Mouse (Mus musculus): ENCODE results near the gene Casq1.

Casq1 gene

GRCm38 (mm10) chr1:172206141-172206917 is 13.3 kb downstream of the Casq1 start, which contains the start of gene Pea15a:
Gene Pea15a, minus strand, starts transcription at chr1:172206804.
- in situ Hi-C loops (cut with MseI, MboI) = loop anchor here in 1 of 2 experiments (10.0 kb wide), 1 partner anchor 98 kb away; no protein-coding TSS in a partner anchor

- in situ Hi-C loops (cut with MseI, MboI) = loop anchor here in 1 of 2 experiments (10.0 kb wide), 1 partner anchor 99 kb away; no protein-coding TSS in a partner anchor
These were observed 14.0 kb downstream of the Casq1 start for GRCm38 (mm10) chr1:172205741-172206087.

- in situ Hi-C loops (cut with MseI, MboI) = loop anchor here in 1 of 2 experiments (10.0 kb wide), 1 partner anchor 100 kb away; no protein-coding TSS in a partner anchor
These were observed 14.6 kb downstream of the Casq1 start for GRCm38 (mm10) chr1:172204814-172205740.

- in situ Hi-C loops (cut with MseI, MboI) = loop anchor here in 1 of 2 experiments (10.0 kb wide), 1 partner anchor 101 kb away; no protein-coding TSS in a partner anchor
These were observed 15.4 kb downstream of the Casq1 start for GRCm38 (mm10) chr1:172204033-172204813.

- in situ Hi-C loops (cut with MseI, MboI) = loop anchor here in 1 of 2 experiments (10.0 kb wide), 1 partner anchor 101 kb away; no protein-coding TSS in a partner anchor
These were observed 16.1 kb downstream of the Casq1 start for GRCm38 (mm10) chr1:172203566-172203965.

GRCm38 (mm10) chr1:172202894-172203522 is 16.7 kb downstream of the Casq1 start:
- in situ Hi-C loops (cut with MseI, MboI) = loop anchor here in 1 of 2 experiments (10.0 kb wide), 1 partner anchor 102 kb away; no protein-coding TSS in a partner anchor

GRCm38 (mm10) chr1:172201967-172202880 is 17.4 kb downstream of the Casq1 start:
- in situ Hi-C loops (cut with MseI, MboI) = loop anchor here in 1 of 2 experiments (10.0 kb wide), 1 partner anchor 103 kb away; no protein-coding TSS in a partner anchor

- in situ Hi-C loops (cut with MseI, MboI) = loop anchor here in 1 of 2 experiments (10.0 kb wide), 1 partner anchor 104 kb away; no protein-coding TSS in a partner anchor
These were observed 18.7 kb downstream of the Casq1 start for GRCm38 (mm10) chr1:172200871-172201447.

- in situ Hi-C loops (cut with MseI, MboI) = loop anchor here in 1 of 2 experiments (10.0 kb wide), 1 partner anchor 105 kb away; no protein-coding TSS in a partner anchor
These were observed 19.5 kb downstream of the Casq1 start for GRCm38 (mm10) chr1:172200161-172200560.

GRCm38 (mm10) chr1:172198996-172199395 is 20.7 kb downstream of the Casq1 start:
- in situ Hi-C loops (cut with MseI, MboI) = no loop called here

- in situ Hi-C loops (cut with MseI, MboI) = no loop called here
These were observed 21.4 kb downstream of the Casq1 start for GRCm38 (mm10) chr1:172198316-172198715.

- in situ Hi-C loops (cut with MseI, MboI) = no loop called here
These were observed 21.8 kb downstream of the Casq1 start for GRCm38 (mm10) chr1:172197851-172198250.

- in situ Hi-C loops (cut with MseI, MboI) = no loop called here
These were observed 22.5 kb downstream of the Casq1 start for GRCm38 (mm10) chr1:172197146-172197545.

- in situ Hi-C loops (cut with MseI, MboI) = no loop called here
These were observed 25.2 kb downstream of the Casq1 start for GRCm38 (mm10) chr1:172194435-172194834.

- in situ Hi-C loops (cut with MseI, MboI) = no loop called here
These were observed 27.5 kb downstream of the Casq1 start for GRCm38 (mm10) chr1:172192217-172192616.

- in situ Hi-C loops (cut with MseI, MboI) = no loop called here
These were observed 28.1 kb downstream of the Casq1 start for GRCm38 (mm10) chr1:172191578-172191977.

GRCm38 (mm10) chr1:172188891-172189290 is 30.8 kb downstream of the Casq1 start:
- in situ Hi-C loops (cut with MseI, MboI) = no loop called here

GRCm38 (mm10) chr1:172186401-172187289 is 33.0 kb downstream of the Casq1 start:
- in situ Hi-C loops (cut with MseI, MboI) = no loop called here
